Mouse (Mus musculus): ENCODE results near the gene Dnm3. TPM values are rescaled to one million over a fixed set of nuclear protein-coding genes. Genes with fewer than 3 reads are reported as not detected.

Dnm3 gene
- polyA plus RNA-seq, 1 experiment from 2014 or later = 7.2 TPM

- H3K4me1 ChIP-seq (replicated peaks; ENCODE audit: control insufficient read depth, insufficient read depth, low read length) = no peaks in the 10 kb centered on the region
- H3K9me3 ChIP-seq (ENCODE audit: control insufficient read depth, low read length) = no peaks in the 10 kb centered on the region
- DNase-seq (ENCODE audit: low spot score) (no peak), ATAC-seq (replicated peaks; ENCODE audit: low FRiP score) (no peak)
- WGBS = 81% methylated on average over 7 of the region's 7 CpGs
- no peaks in the 10 kb centered on the region for H3K36me3 ChIP-seq (ENCODE audit: control insufficient read depth, insufficient read depth, low read length)
- H3K4me2 ChIP-seq (ENCODE audit: low read depth, low read length, severe bottlenecking) = no peak overlapping the region
- no peak overlapping the region for H3K9ac ChIP-seq (ENCODE audit: low read length)
- H3K27ac ChIP-seq (ENCODE audit: low read depth, low read length) = no peak overlapping the region
- H3K4me3 ChIP-seq (ENCODE audit: low read depth, low read length) = no peak overlapping the region
- H3K27me3 ChIP-seq (ENCODE audit: control insufficient read depth, insufficient read depth, low read length) = no peaks in the 10 kb centered on the region
Measured at GRCm38 (mm10) chr1:162039808-162040207, 438.0 kb downstream of the Dnm3 start.

DNA sequence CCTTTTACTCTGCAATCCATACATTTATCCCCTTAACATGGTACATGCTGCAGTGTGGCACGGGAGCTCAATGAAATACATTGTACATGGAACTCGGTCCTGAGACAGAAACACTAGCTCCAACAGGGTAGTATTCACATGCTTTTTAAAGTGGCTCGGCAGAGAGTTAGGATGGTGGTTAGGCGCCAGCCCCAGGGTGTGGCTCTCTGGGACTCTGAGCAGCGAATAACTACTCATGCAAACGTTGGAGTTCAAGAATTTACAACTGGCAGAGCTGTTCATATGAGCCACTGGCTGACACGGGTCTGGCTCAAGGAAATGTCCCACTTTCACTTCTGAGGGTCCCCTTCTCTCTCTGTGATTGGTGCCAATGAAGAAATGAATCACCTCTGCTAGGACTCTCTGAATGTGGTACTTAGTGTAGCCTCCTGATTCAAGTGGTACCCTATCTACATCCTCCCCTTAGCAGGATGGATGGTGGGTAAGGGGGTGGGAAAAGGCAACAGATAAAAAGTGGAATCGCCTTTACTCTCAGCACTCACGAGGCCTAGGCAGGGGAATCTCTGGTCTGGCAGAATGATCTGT lies 438.7 kb downstream of the Dnm3 start:
- DNase-seq (ENCODE audit: low spot score) (no peak), ATAC-seq (replicated peaks; ENCODE audit: low FRiP score) (no peak)
- H3K9ac ChIP-seq (ENCODE audit: low read length) = no peak overlapping the region
- H3K36me3 ChIP-seq (ENCODE audit: control insufficient read depth, insufficient read depth, low read length) = no peaks in the 10 kb centered on the region
- H3K27me3 ChIP-seq (ENCODE audit: control insufficient read depth, insufficient read depth, low read length) = no peaks in the 10 kb centered on the region
- no peaks in the 10 kb centered on the region for H3K4me1 ChIP-seq (replicated peaks; ENCODE audit: control insufficient read depth, insufficient read depth, low read length)
- WGBS = 79% methylated on average over 9 of the region's 9 CpGs
- H3K4me2 ChIP-seq (ENCODE audit: low read depth, low read length, severe bottlenecking) = no peak overlapping the region
- H3K4me3 ChIP-seq (ENCODE audit: low read depth, low read length) = no peak overlapping the region
- H3K9me3 ChIP-seq (ENCODE audit: control insufficient read depth, low read length) = no peaks in the 10 kb centered on the region
- no peak overlapping the region for H3K27ac ChIP-seq (ENCODE audit: low read depth, low read length)

DNA sequence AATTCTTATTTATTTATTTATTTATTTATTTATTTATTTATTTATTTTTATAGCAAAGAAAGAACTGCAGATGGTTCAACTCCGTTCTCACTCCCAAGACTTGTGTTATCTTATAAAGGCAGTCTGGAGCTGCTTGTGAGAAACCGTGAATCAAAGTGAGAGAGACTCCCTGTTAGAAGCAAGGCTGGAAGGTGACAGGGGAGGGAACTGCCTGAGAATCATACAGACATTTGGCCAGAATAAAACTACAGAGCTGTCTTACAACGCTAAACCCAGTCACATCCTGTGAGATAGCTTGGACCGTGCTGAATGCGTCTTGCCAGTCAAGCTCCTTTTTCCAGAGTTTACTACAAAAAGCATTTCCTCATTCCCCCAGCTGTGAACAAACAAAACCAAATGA lies 439.4 kb downstream of the Dnm3 start:
- Histone ChIP-seq H3K27ac (ENCODE audit: low read depth, low read length) (no peak overlapping the region), H3K36me3 (ENCODE audit: control insufficient read depth, insufficient read depth, low read length) (no peaks in the 10 kb centered on the region), H3K4me1 (replicated peaks; ENCODE audit: control insufficient read depth, insufficient read depth, low read length) (no peaks in the 10 kb centered on the region), H3K4me2 (ENCODE audit: low read depth, low read length, severe bottlenecking) (no peak overlapping the region), H3K4me3 (ENCODE audit: low read depth, low read length) (no peak overlapping the region), H3K27me3 (ENCODE audit: control insufficient read depth, insufficient read depth, low read length) (no peaks in the 10 kb centered on the region), H3K9me3 (ENCODE audit: control insufficient read depth, low read length) (no peaks in the 10 kb centered on the region), H3K9ac (ENCODE audit: low read length) (no peak overlapping the region)
- DNase-seq (ENCODE audit: low spot score) = no peak
- WGBS = 89% methylated on average over 5 of the region's 5 CpGs
- ATAC-seq (replicated peaks; ENCODE audit: low FRiP score) = no peak

GRCm38 (mm10) chr1:162037968-162038421 lies 439.8 kb downstream of the Dnm3 start:
- Histone ChIP-seq H3K36me3 (ENCODE audit: control insufficient read depth, insufficient read depth, low read length) (no peaks in the 10 kb centered on the region), H3K4me3 (ENCODE audit: low read depth, low read length) (no peak overlapping the region), H3K4me1 (replicated peaks; ENCODE audit: control insufficient read depth, insufficient read depth, low read length) (no peaks in the 10 kb centered on the region), H3K27me3 (ENCODE audit: control insufficient read depth, insufficient read depth, low read length) (no peaks in the 10 kb centered on the region), H3K27ac (ENCODE audit: low read depth, low read length) (0 out of 2 replicates have a peak overlapping the region, but pooled peaks have one; percentile 3), H3K4me2 (ENCODE audit: low read depth, low read length, severe bottlenecking) (no peak overlapping the region), H3K9me3 (ENCODE audit: control insufficient read depth, low read length) (no peaks in the 10 kb centered on the region), H3K9ac (ENCODE audit: low read length) (no peak overlapping the region)
- DNase-seq (ENCODE audit: low spot score) (no peak), ATAC-seq (replicated peaks; ENCODE audit: low FRiP score) (peak; percentile 60; the same call in 1 of the 2 replicates)
- 65% methylated on average over 10 of the region's 10 CpGs for WGBS

GRCm38 (mm10) chr1:162037185-162037765 lies 440.6 kb downstream of the Dnm3 start:
- Histone ChIP-seq H3K4me1 (replicated peaks; ENCODE audit: control insufficient read depth, insufficient read depth, low read length) (no peaks in the 10 kb centered on the region), H3K27ac (ENCODE audit: low read depth, low read length) (no peak overlapping the region)

DNA sequence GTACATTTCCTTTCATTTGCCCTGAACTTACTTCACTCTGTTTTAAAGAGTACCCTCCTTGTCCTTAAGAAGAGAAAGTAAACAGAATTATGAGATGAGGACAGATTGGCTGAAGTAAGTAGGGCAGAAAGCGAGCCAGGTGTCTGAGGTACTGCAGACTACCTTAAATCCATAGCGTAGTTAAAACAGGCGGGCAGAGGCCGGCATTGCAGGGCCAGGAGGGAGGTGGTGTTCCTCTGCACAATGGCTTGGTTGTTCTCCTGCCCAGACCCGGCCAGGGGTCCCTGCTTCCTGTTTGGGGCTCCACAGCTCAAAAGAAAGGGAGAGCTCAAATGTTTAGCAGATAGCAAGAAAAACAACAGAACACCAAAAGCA lies 441.4 kb downstream of the Dnm3 start:
- ATAC-seq (replicated peaks; ENCODE audit: low FRiP score) (no peak), DNase-seq (ENCODE audit: low spot score) (no peak)
- Histone ChIP-seq H3K36me3 (ENCODE audit: control insufficient read depth, insufficient read depth, low read length) (no peaks in the 10 kb centered on the region), H3K4me2 (ENCODE audit: low read depth, low read length, severe bottlenecking) (no peak overlapping the region), H3K9ac (ENCODE audit: low read length) (no peak overlapping the region), H3K4me3 (ENCODE audit: low read depth, low read length) (no peak overlapping the region), H3K27me3 (ENCODE audit: control insufficient read depth, insufficient read depth, low read length) (no peaks in the 10 kb centered on the region), H3K4me1 (replicated peaks; ENCODE audit: control insufficient read depth, insufficient read depth, low read length) (no peaks in the 10 kb centered on the region), H3K27ac (ENCODE audit: low read depth, low read length) (no peak overlapping the region), H3K9me3 (ENCODE audit: control insufficient read depth, low read length) (no peaks in the 10 kb centered on the region)
- WGBS = 42% methylated on average over 5 of the region's 5 CpGs

More at GRCm38 (mm10) chr1:162037185-162037765, 440.6 kb downstream of the Dnm3 start:
- Histone ChIP-seq H3K36me3 (ENCODE audit: control insufficient read depth, insufficient read depth, low read length) (no peaks in the 10 kb centered on the region), H3K9me3 (ENCODE audit: control insufficient read depth, low read length) (no peaks in the 10 kb centered on the region), H3K4me2 (ENCODE audit: low read depth, low read length, severe bottlenecking) (no peak overlapping the region), H3K4me3 (ENCODE audit: low read depth, low read length) (no peak overlapping the region), H3K27me3 (ENCODE audit: control insufficient read depth, insufficient read depth, low read length) (no peaks in the 10 kb centered on the region), H3K9ac (ENCODE audit: low read length) (no peak overlapping the region)
- DNase-seq (ENCODE audit: low spot score) (no peak), ATAC-seq (replicated peaks; ENCODE audit: low FRiP score) (no peak)
- 85% methylated on average over 6 of the region's 6 CpGs for WGBS

GRCm38 (mm10) chr1:162035800-162036460 lies 441.9 kb downstream of the Dnm3 start:
- ATAC-seq (replicated peaks; ENCODE audit: low FRiP score) = no peak
- H3K4me1 ChIP-seq (replicated peaks; ENCODE audit: control insufficient read depth, insufficient read depth, low read length) = no peaks in the 10 kb centered on the region
- H3K27ac ChIP-seq (ENCODE audit: low read depth, low read length) = no peak overlapping the region
- no peak for DNase-seq (ENCODE audit: low spot score)
- no peak overlapping the region for H3K9ac ChIP-seq (ENCODE audit: low read length)
- WGBS = 92% methylated on average over 6 of the region's 6 CpGs
- no peak overlapping the region for H3K4me3 ChIP-seq (ENCODE audit: low read depth, low read length)
- no peaks in the 10 kb centered on the region for H3K9me3 ChIP-seq (ENCODE audit: control insufficient read depth, low read length)
- H3K36me3 ChIP-seq (ENCODE audit: control insufficient read depth, insufficient read depth, low read length) = no peaks in the 10 kb centered on the region
- no peaks in the 10 kb centered on the region for H3K27me3 ChIP-seq (ENCODE audit: control insufficient read depth, insufficient read depth, low read length)
- no peak overlapping the region for H3K4me2 ChIP-seq (ENCODE audit: low read depth, low read length, severe bottlenecking)

DNA sequence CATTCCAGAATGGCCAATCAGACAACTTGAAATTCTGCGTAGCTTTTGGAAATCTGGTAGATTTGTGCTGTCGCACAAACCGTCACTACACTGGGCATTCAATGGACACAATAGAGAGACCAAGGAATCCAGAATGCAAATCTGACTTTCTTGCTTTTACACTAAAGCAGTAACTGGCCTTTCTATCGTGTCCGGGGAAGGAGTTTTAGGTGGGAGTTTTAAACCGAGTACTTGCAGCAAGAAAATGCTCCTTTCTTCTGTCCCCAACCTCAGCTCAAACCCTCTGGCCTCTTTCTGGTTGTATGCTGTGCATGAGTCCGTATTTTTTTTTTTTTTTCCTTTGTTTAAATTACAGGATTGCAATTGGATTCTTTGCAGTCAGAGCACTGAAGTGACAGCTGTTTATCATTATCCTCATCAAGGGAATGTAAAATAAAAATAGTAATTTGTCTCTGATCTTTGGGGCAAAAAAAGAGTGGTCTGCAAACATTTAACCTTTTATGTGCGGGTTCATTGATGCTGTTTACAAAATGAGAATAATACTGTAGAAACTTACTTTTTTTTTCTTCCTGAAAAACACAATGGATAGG lies 454.1 kb downstream of the Dnm3 start:
- Histone ChIP-seq H3K9ac (ENCODE audit: low read length) (no peak overlapping the region), H3K9me3 (ENCODE audit: control insufficient read depth, low read length) (no peaks in the 10 kb centered on the region), H3K36me3 (ENCODE audit: control insufficient read depth, insufficient read depth, low read length) (no peaks in the 10 kb centered on the region), H3K27ac (ENCODE audit: low read depth, low read length) (no peak overlapping the region), H3K4me1 (replicated peaks; ENCODE audit: control insufficient read depth, insufficient read depth, low read length) (0 out of 2 replicates have a peak, but pooled peaks cover 3% of the 10 kb centered on the region), H3K4me2 (ENCODE audit: low read depth, low read length, severe bottlenecking) (no peak overlapping the region), H3K27me3 (ENCODE audit: control insufficient read depth, insufficient read depth, low read length) (no peaks in the 10 kb centered on the region), H3K4me3 (ENCODE audit: low read depth, low read length) (no peak overlapping the region)
- no peak for DNase-seq (ENCODE audit: low spot score)
- 69% methylated on average over 8 of the region's 8 CpGs for WGBS
- no peak for ATAC-seq (replicated peaks; ENCODE audit: low FRiP score)

Data from forebrain, embryonic 11.5 days (tissue).